Mouse (Mus musculus) midbrain, embryonic 13.5 days (tissue): ENCODE measurements around the gene Trim41. TPM values are rescaled to one million over a fixed set of nuclear protein-coding genes. Genes with fewer than 3 reads are reported as not detected.
A peak's percentile ranks its signal among the peaks of the same experiment; 100 is the strongest.
"Not testable (repeated sequence)": the region's sequence is repeated elsewhere in the genome, so short reads cannot be mapped to it uniquely, and the experiment has no call there.

Source experiments
- ATAC-seq: fragments of 200-750 bp; cut with Nextera tagmentation; 2 replicates; pipeline ENCODE4 v1.8.0; 2017; ENCODE audit warnings: mild to moderate bottlenecking, moderate TSS enrichment, moderate library complexity
- H3K27ac ChIP-seq: fragments of 300-500 bp; sonication (generic); 2 replicates; pipeline ENCODE4 v1.5.1; 2015; ENCODE audit warnings: inconsistent platforms, mild to moderate bottlenecking, moderate library complexity
- H3K27me3 ChIP-seq: fragments of 300-500 bp; sonication (generic); 2 replicates; pipeline ENCODE4 v1.6.1; 2015; ENCODE audit warnings: mild to moderate bottlenecking, inconsistent platforms
- H3K36me3 ChIP-seq: fragments of 300-500 bp; sonication (generic); 2 replicates; pipeline ENCODE4 v1.6.1; 2015; ENCODE audit warnings: mild to moderate bottlenecking, inconsistent platforms
- H3K4me1 ChIP-seq: fragments of 300-500 bp; sonication (generic); replicated peaks from 2 replicates; pipeline ENCODE4 v1.6.1; 2015; ENCODE audit warnings: inconsistent platforms
- H3K4me2 ChIP-seq: fragments of 300-500 bp; sonication (generic); replicated peaks from 2 replicates; pipeline ENCODE4 v1.6.1; 2015; ENCODE audit warnings: moderate library complexity, mild to moderate bottlenecking, inconsistent platforms
- H3K4me3 ChIP-seq: fragments of 300-500 bp; sonication (generic); replicated peaks from 2 replicates; pipeline ENCODE4 v1.5.1; 2015; ENCODE audit warnings: mild to moderate bottlenecking, inconsistent platforms
- H3K9ac ChIP-seq: fragments of 300-500 bp; sonication (generic); replicated peaks from 2 replicates; pipeline ENCODE4 v1.6.1; 2015; ENCODE audit warnings: mild to moderate bottlenecking, inconsistent platforms
- H3K9me3 ChIP-seq: fragments of 300-500 bp; sonication (generic); 2 replicates; pipeline ENCODE4 v1.6.1; 2016; ENCODE audit warnings: mild to moderate bottlenecking, inconsistent platforms
- WGBS: fragments of 180-500 bp; shearing (Covaris S2); methylation state at CpG from one replicate; pipeline ENCODE4 v1.1.7; 2015; 5-methylcytosine and 5-hydroxymethylcytosine counted together
- polyA plus RNA-seq: library from polyadenylated mRNA; unstranded; fragments of >200 nt; fragmentation: Nextera tagmentation; extraction: Ambion mirVana; gene quantifications from 2 replicates; pipeline ENCODE4 v1.2.1, GENCODE M21; 2015

The Trim41 gene
- polyA plus RNA-seq, 1 experiment from 2014 or later = 7.0 TPM

- H3K36me3 ChIP-seq, H3K27ac ChIP-seq, H3K9me3 ChIP-seq, ATAC-seq, H3K9ac ChIP-seq, H3K4me1 ChIP-seq, H3K4me2 ChIP-seq, H3K4me3 ChIP-seq: not testable (repeated sequence)
- 87% methylated on average over 2 of the region's 2 CpGs for WGBS
- peaks cover 20% of the 10 kb centered on the region for H3K27me3 ChIP-seq
Measured at GRCm38 (mm10) chr11:48846362-48846761, 29.2 kb upstream of the Trim41 start.

- 41% methylated on average over 13 of the region's 13 CpGs for WGBS
- no peak overlapping the region for H3K9ac ChIP-seq
- H3K36me3 ChIP-seq = no peaks in the 10 kb centered on the region
- no peak overlapping the region for H3K4me2 ChIP-seq
- H3K4me3 ChIP-seq = no peak overlapping the region
- ATAC-seq = no peak
- H3K9me3 ChIP-seq = no peaks in the 10 kb centered on the region
- no peaks in the 10 kb centered on the region for H3K4me1 ChIP-seq
- peaks cover 22% of the 10 kb centered on the region for H3K27me3 ChIP-seq
- no peak overlapping the region for H3K27ac ChIP-seq
Measured at GRCm38 (mm10) chr11:48845244-48845815, 28.2 kb upstream of the Trim41 start.

- H3K36me3 ChIP-seq = no peaks in the 10 kb centered on the region
- WGBS = 54% methylated on average over 6 of the region's 6 CpGs
- no peak overlapping the region for H3K4me2 ChIP-seq
- H3K9me3 ChIP-seq = no peaks in the 10 kb centered on the region
- no peak for ATAC-seq
- peaks cover 24% of the 10 kb centered on the region for H3K27me3 ChIP-seq
- no peak overlapping the region for H3K4me3 ChIP-seq
- no peak overlapping the region for H3K9ac ChIP-seq
- H3K4me1 ChIP-seq = no peaks in the 10 kb centered on the region
- H3K27ac ChIP-seq = no peak overlapping the region
Measured at GRCm38 (mm10) chr11:48844309-48844708, 27.2 kb upstream of the Trim41 start.

- Histone ChIP-seq H3K27me3 (peaks cover 26% of the 10 kb centered on the region), H3K27ac (no peak overlapping the region), H3K9me3 (no peaks in the 10 kb centered on the region), H3K36me3 (no peaks in the 10 kb centered on the region), H3K4me2 (no peak overlapping the region), H3K4me3 (no peak overlapping the region), H3K4me1 (peaks cover 6% of the 10 kb centered on the region), H3K9ac (no peak overlapping the region)
- 84% methylated on average over 11 of the region's 11 CpGs for WGBS
- ATAC-seq = no peak
Measured at GRCm38 (mm10) chr11:48843202-48843601, 26.0 kb upstream of the Trim41 start.

DNA sequence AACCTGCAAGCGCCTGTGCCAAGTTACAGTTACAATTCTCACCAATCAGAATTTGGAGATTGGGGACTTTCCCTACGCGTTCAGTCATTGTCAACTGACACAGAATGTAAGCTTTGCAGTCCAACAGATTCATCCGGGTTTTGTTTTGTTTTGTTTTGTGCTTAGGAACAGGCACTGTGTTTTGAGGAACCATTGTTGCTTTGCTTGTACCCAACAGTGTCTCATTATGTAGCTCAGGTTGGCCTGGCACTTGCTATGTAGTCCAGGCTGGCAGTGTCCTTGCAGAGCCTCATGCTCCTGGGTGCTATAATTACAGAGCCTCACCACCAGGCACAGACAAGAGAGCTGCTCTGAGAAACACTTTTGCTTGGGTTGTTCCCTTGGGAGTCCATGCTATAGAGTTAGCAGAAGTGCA is 25.2 kb upstream of the Trim41 start:
- 86% methylated on average over 4 of the region's 4 CpGs for WGBS

DNA sequence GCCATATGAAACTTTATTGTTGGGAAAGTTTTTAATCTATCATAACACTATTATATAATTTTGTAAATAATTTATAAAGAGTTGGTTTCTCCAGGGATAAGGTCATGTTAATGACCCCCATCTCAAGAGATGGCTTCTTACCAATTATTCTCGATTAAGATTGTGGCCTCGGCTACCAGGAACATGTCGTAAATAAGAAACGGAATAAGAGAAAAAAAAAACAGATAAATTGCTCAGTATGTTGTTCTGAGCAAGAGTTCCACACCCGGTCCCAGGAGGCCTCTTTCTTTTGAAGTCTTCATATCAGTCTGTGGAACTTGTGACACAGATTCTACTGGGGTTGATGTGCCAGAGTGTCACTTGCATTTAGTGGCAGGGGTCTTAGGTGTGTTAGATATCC is 24.1 kb upstream of the Trim41 start:
- H3K4me2 ChIP-seq = no peak overlapping the region
- H3K27ac ChIP-seq = no peak overlapping the region
- 92% methylated on average over 5 of the region's 5 CpGs for WGBS
- ATAC-seq = no peak
- no peaks in the 10 kb centered on the region for H3K9me3 ChIP-seq
- H3K4me1 ChIP-seq = peaks cover 15% of the 10 kb centered on the region
- no peak overlapping the region for H3K4me3 ChIP-seq
- H3K36me3 ChIP-seq = no peaks in the 10 kb centered on the region
- peaks cover 32% of the 10 kb centered on the region for H3K27me3 ChIP-seq
- H3K9ac ChIP-seq = no peak overlapping the region

More for the DNA sequence above, 25.2 kb upstream of the Trim41 start:
- Histone ChIP-seq H3K27ac (no peak overlapping the region), H3K9me3 (no peaks in the 10 kb centered on the region), H3K4me2 (no peak overlapping the region), H3K9ac (no peak overlapping the region), H3K36me3 (no peaks in the 10 kb centered on the region), H3K4me1 (peaks cover 10% of the 10 kb centered on the region), H3K4me3 (no peak overlapping the region), H3K27me3 (peaks cover 23% of the 10 kb centered on the region; the same call in 1 of the 2 replicates)
- ATAC-seq = no peak

DNA sequence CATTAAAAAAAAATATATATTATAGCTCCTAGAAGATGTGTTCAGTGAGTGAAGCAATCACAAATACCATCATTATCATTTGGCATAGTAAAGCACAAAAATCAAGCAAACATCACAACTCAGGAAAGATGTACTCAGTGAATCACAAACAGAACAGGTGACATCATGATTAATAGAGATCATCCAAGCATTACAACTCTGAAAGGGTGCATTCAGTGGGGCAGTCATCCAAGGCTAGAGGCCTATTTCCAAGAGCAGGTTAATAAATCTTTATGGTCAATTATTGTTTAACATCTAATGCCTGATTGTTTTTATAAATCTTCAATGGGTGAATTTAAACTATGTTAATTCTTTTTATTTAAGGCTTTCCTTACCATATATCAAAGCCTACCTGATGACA is 23.7 kb upstream of the Trim41 start:
- no peak for ATAC-seq

GRCm38 (mm10) chr11:48838879-48839680 is 21.9 kb upstream of the Trim41 start:
- Histone ChIP-seq H3K36me3 (no peaks in the 10 kb centered on the region), H3K4me3 (peak overlapping the region; percentile 88), H3K9ac (no peak overlapping the region), H3K27ac (no peak overlapping the region), H3K4me2 (peak overlapping the region; percentile 87), H3K4me1 (peaks cover 15% of the 10 kb centered on the region), H3K9me3 (no peaks in the 10 kb centered on the region), H3K27me3 (peaks cover 40% of the 10 kb centered on the region)
- 65% methylated on average over 10 of the region's 10 CpGs for WGBS
- ATAC-seq = no peak

More for the DNA sequence above, 23.7 kb upstream of the Trim41 start:
- H3K9ac ChIP-seq = no peak overlapping the region
- no peak overlapping the region for H3K4me3 ChIP-seq
- H3K4me1 ChIP-seq = peaks cover 15% of the 10 kb centered on the region
- peaks cover 36% of the 10 kb centered on the region for H3K27me3 ChIP-seq
- no peak overlapping the region for H3K27ac ChIP-seq
- H3K4me2 ChIP-seq = no peak overlapping the region
- H3K9me3 ChIP-seq = no peaks in the 10 kb centered on the region
- no peaks in the 10 kb centered on the region for H3K36me3 ChIP-seq

DNA sequence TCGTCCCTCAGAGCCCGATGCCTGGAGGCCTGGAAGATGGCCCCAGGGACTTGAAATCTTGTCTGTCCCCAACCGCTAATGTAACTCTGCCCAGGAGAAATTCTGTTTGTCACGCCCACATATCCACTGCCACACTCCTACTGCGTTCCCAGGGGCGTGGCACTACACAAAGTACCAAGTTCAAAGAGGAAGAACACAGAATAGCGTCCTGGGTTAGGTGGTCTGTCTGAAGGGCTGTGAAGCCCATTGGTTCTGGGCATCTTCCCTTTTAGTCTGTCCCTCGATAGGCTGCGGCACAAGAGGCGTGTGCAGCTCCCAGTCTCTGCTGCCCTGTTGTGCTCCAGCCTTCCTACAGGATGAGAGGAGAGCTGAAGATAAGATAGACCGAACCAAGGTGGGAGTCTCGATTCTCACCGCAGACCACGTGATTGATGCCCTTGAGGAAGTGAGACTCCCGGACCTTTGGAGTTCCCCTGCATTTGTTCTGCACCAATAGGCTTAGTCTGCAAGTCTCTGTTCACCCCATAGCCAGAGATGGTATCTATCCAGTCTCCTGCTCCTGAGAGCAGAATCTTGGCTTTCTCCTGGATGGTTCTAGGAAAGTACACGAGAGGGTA is 21.1 kb upstream of the Trim41 start:
- H3K27ac ChIP-seq = no peak overlapping the region
- H3K4me1 ChIP-seq = peaks cover 15% of the 10 kb centered on the region
- WGBS = 3% methylated on average over 16 of the region's 16 CpGs
- ATAC-seq = peak; percentile 40
- H3K27me3 ChIP-seq = peaks cover 40% of the 10 kb centered on the region
- H3K4me2 ChIP-seq = peak overlapping the region; percentile 87
- peak overlapping the region; percentile 88 for H3K4me3 ChIP-seq
- H3K9ac ChIP-seq = peak overlapping the region; percentile 79
- H3K9me3 ChIP-seq = no peaks in the 10 kb centered on the region
- no peaks in the 10 kb centered on the region for H3K36me3 ChIP-seq

GRCm38 (mm10) chr11:48837310-48838180 is 20.4 kb upstream of the Trim41 start:
- peak overlapping the region; percentile 88 for H3K4me3 ChIP-seq
- no peaks in the 10 kb centered on the region for H3K36me3 ChIP-seq
- peak overlapping the region; percentile 79 for H3K9ac ChIP-seq
- peak; percentile 69 for ATAC-seq
- H3K27ac ChIP-seq = peak overlapping the region; percentile 61
- under 1% methylated on average over 76 of the region's 77 CpGs for WGBS
- H3K9me3 ChIP-seq = no peaks in the 10 kb centered on the region
- H3K4me2 ChIP-seq = peak overlapping the region; percentile 87
- H3K27me3 ChIP-seq = peaks cover 40% of the 10 kb centered on the region
- H3K4me1 ChIP-seq = peaks cover 15% of the 10 kb centered on the region

GRCm38 (mm10) chr11:48836990-48837309 is 19.8 kb upstream of the Trim41 start:
- H3K4me1 ChIP-seq = peaks cover 15% of the 10 kb centered on the region
- no peaks in the 10 kb centered on the region for H3K9me3 ChIP-seq
- no peak overlapping the region for H3K27ac ChIP-seq
- peak overlapping the region; percentile 79 for H3K9ac ChIP-seq
- H3K36me3 ChIP-seq = no peaks in the 10 kb centered on the region
- 7% methylated on average over 11 of the region's 11 CpGs for whole genome bisulfite sequencing
- H3K27me3 ChIP-seq = peaks cover 40% of the 10 kb centered on the region
- H3K4me2 ChIP-seq = peak overlapping the region; percentile 87
- peak; percentile 44; the same call in 1 of the 2 replicates for ATAC-seq
- H3K4me3 ChIP-seq = peak overlapping the region; percentile 88
